Mouse (Mus musculus) kidney, embryonic 14.5 days (tissue): Measurements from ENCODE around the gene Coa6. TPM values are rescaled to one million over a fixed set of nuclear protein-coding genes. Genes with fewer than 3 reads are reported as not detected.

Experiments used
- ATAC-seq: fragments of 200-750 bp; cut with Nextera tagmentation; 2 replicates; pipeline ENCODE4 v1.8.0; 2017; ENCODE audit warnings: moderate number of reproducible peaks, mild to moderate bottlenecking, moderate TSS enrichment, moderate library complexity; ENCODE audit not compliant: low FRiP score, low TSS enrichment
- H3K27ac ChIP-seq: fragments of 300-500 bp; sonication (generic); 2 replicates; pipeline ENCODE4 v1.5.1; 2014; ENCODE audit warnings: low read depth, mild to moderate bottlenecking, low read length, moderate library complexity, mixed read lengths
- H3K27me3 ChIP-seq: fragments of 300-500 bp; sonication (generic); 2 replicates; pipeline ENCODE4 v1.6.1; 2014; ENCODE audit warnings: mild to moderate bottlenecking, low read length; ENCODE audit not compliant: control insufficient read depth, insufficient read depth
- H3K36me3 ChIP-seq: fragments of 300-500 bp; sonication (generic); 2 replicates; pipeline ENCODE4 v1.6.1; 2014; ENCODE audit warnings: low read length, mixed read lengths; ENCODE audit not compliant: control insufficient read depth, insufficient read depth
- H3K4me1 ChIP-seq: fragments of 300-500 bp; sonication (generic); 2 replicates; pipeline ENCODE4 v1.6.1; 2014; ENCODE audit warnings: low read length, mixed read lengths; ENCODE audit not compliant: control insufficient read depth, insufficient read depth
- H3K4me2 ChIP-seq: fragments of 300-500 bp; sonication (generic); replicated peaks from 2 replicates; pipeline ENCODE4 v1.6.1; 2014; ENCODE audit warnings: low read depth, mild to moderate bottlenecking, low read length
- H3K4me3 ChIP-seq: fragments of 300-500 bp; sonication (generic); 2 replicates; pipeline ENCODE4 v1.5.1; 2014; ENCODE audit warnings: mild to moderate bottlenecking, low read length
- H3K9ac ChIP-seq: fragments of 300-500 bp; sonication (generic); 2 replicates; pipeline ENCODE4 v1.6.1; 2014; ENCODE audit warnings: low read depth, mild to moderate bottlenecking, low read length, moderate library complexity
- H3K9me3 ChIP-seq: fragments of 300-500 bp; sonication (generic); 2 replicates; pipeline ENCODE4 v1.6.1; 2016; ENCODE audit warnings: low read length; ENCODE audit not compliant: control insufficient read depth
- WGBS: fragments of 180-500 bp; shearing (Covaris S2); extraction: QIAGEN DNeasy Blood & Tissue Kit; methylation state at CpG from one replicate; pipeline ENCODE4 v1.1.7; 2014; 5-methylcytosine and 5-hydroxymethylcytosine counted together
- polyA plus RNA-seq: library from polyadenylated mRNA; unstranded; fragments of >200 nt; fragmentation: Nextera tagmentation; extraction: Ambion mirVana; gene quantifications from 2 replicates; pipeline ENCODE4 v1.2.1, GENCODE M21; 2014

Coa6 gene
- polyA plus RNA-seq, 1 experiment from 2014 or later, result 57.7 TPM

GRCm38 (mm10) chr8:126433827-126434226 is 11.5 kb downstream of the Coa6 start:
- Histone ChIP-seq H3K4me1 (no peaks in the 10 kb centered on the region), H3K27me3 (no peaks in the 10 kb centered on the region), H3K9me3 (no peaks in the 10 kb centered on the region), H3K4me3 (no peak overlapping the region), H3K9ac (no peak overlapping the region), H3K36me3 (peaks cover 80% of the 10 kb centered on the region), H3K27ac (no peak overlapping the region), H3K4me2 (no peak overlapping the region)
- no peak for ATAC-seq
- WGBS, result 84% methylated on average over 7 of the region's 7 CpGs

- Histone ChIP-seq H3K9me3 (no peaks in the 10 kb centered on the region), H3K4me3 (no peak overlapping the region), H3K36me3 (peaks cover 57% of the 10 kb centered on the region), H3K27me3 (no peaks in the 10 kb centered on the region), H3K27ac (no peak overlapping the region), H3K4me2 (no peak overlapping the region), H3K4me1 (no peaks in the 10 kb centered on the region), H3K9ac (no peak overlapping the region)
- ATAC-seq, result no peak
- 58% methylated on average over 2 of the region's 2 CpGs for WGBS
Observed at GRCm38 (mm10) chr8:126438937-126439336, 16.6 kb downstream of the Coa6 start.

GRCm38 (mm10) chr8:126451158-126451557 is 28.8 kb downstream of the Coa6 start:
- Histone ChIP-seq H3K27me3 (no peaks in the 10 kb centered on the region), H3K9me3 (no peaks in the 10 kb centered on the region), H3K36me3 (peaks cover 86% of the 10 kb centered on the region), H3K27ac (no peak overlapping the region), H3K4me1 (no peaks in the 10 kb centered on the region), H3K4me3 (no peak overlapping the region), H3K9ac (no peak overlapping the region), H3K4me2 (no peak overlapping the region)
- WGBS, result 89% methylated on average over 8 of the region's 8 CpGs
- no peak for ATAC-seq

GRCm38 (mm10) chr8:126455383-126455782 is 33.1 kb downstream of the Coa6 start:
- Histone ChIP-seq H3K4me1 (no peaks in the 10 kb centered on the region), H3K9ac (no peak overlapping the region), H3K36me3 (peaks cover 76% of the 10 kb centered on the region), H3K27me3 (no peaks in the 10 kb centered on the region), H3K27ac (no peak overlapping the region), H3K4me2 (no peak overlapping the region), H3K4me3 (no peak overlapping the region), H3K9me3 (no peaks in the 10 kb centered on the region)
- 82% methylated on average over 7 of the region's 7 CpGs for WGBS
- no peak for ATAC-seq

- H3K9ac ChIP-seq, result no peak overlapping the region
- H3K36me3 ChIP-seq, result peaks cover 57% of the 10 kb centered on the region
- no peak overlapping the region for H3K4me3 ChIP-seq
- H3K4me2 ChIP-seq, result no peak overlapping the region
- no peaks in the 10 kb centered on the region for H3K9me3 ChIP-seq
- no peaks in the 10 kb centered on the region for H3K4me1 ChIP-seq
- ATAC-seq, result no peak
- H3K27ac ChIP-seq, result no peak overlapping the region
- H3K27me3 ChIP-seq, result no peaks in the 10 kb centered on the region
- 64% methylated on average over 3 of the region's 3 CpGs for WGBS
Observed at GRCm38 (mm10) chr8:126460274-126460673, 38.0 kb downstream of the Coa6 start.

GRCm38 (mm10) chr8:126461735-126462134 is 39.4 kb downstream of the Coa6 start:
- peaks cover 53% of the 10 kb centered on the region for H3K36me3 ChIP-seq
- H3K9me3 ChIP-seq, result no peaks in the 10 kb centered on the region
- WGBS, result 62% methylated on average over 7 of the region's 7 CpGs

GRCm38 (mm10) chr8:126464071-126464470 is 41.8 kb downstream of the Coa6 start:
- 88% methylated on average over 7 of the region's 7 CpGs for WGBS
- peaks cover 48% of the 10 kb centered on the region for H3K36me3 ChIP-seq
- no peak overlapping the region for H3K4me3 ChIP-seq
- no peaks in the 10 kb centered on the region for H3K4me1 ChIP-seq
- no peak for ATAC-seq
- H3K9me3 ChIP-seq, result no peaks in the 10 kb centered on the region
- no peak overlapping the region for H3K4me2 ChIP-seq
- no peak overlapping the region for H3K9ac ChIP-seq
- H3K27me3 ChIP-seq, result no peaks in the 10 kb centered on the region
- no peak overlapping the region for H3K27ac ChIP-seq

More at GRCm38 (mm10) chr8:126461735-126462134, 39.4 kb downstream of the Coa6 start:
- H3K4me1 ChIP-seq, result no peaks in the 10 kb centered on the region
- no peaks in the 10 kb centered on the region for H3K27me3 ChIP-seq
- H3K4me3 ChIP-seq, result no peak overlapping the region
- no peak overlapping the region for H3K27ac ChIP-seq
- no peak overlapping the region for H3K4me2 ChIP-seq
- no peak for ATAC-seq
- no peak overlapping the region for H3K9ac ChIP-seq

GRCm38 (mm10) chr8:126473802-126474298 is 51.5 kb downstream of the Coa6 start:
- Histone ChIP-seq H3K4me3 (peak overlapping the region; percentile 88), H3K27me3 (0 out of 2 replicates have a peak, but pooled peaks cover 2% of the 10 kb centered on the region), H3K4me1 (peaks cover 9% of the 10 kb centered on the region; the same call in 1 of the 2 replicates), H3K27ac (no peak overlapping the region), H3K36me3 (peaks cover 18% of the 10 kb centered on the region), H3K4me2 (peak overlapping the region; percentile 82), H3K9ac (peak overlapping the region; percentile 86), H3K9me3 (no peaks in the 10 kb centered on the region)
- no peak for ATAC-seq
- WGBS, result 10% methylated on average over 16 of the region's 16 CpGs

- peak; percentile 92 for ATAC-seq
- peak within 1 kb of the TSS; percentile 82 for H3K4me2 ChIP-seq
- peak within 1 kb of the TSS; percentile 83 for H3K27ac ChIP-seq
- H3K9me3 ChIP-seq, result no peaks in the 10 kb centered on the region
- peak within 1 kb of the TSS; percentile 88 for H3K4me3 ChIP-seq
- H3K9ac ChIP-seq, result peak within 1 kb of the TSS; percentile 86
- H3K27me3 ChIP-seq, result 0 out of 2 replicates have a peak, but pooled peaks cover 2% of the 10 kb centered on the region
- H3K4me1 ChIP-seq, result peaks cover 9% of the 10 kb centered on the region; the same call in 1 of the 2 replicates
- peaks cover 14% of the 10 kb centered on the region for H3K36me3 ChIP-seq
- under 1% methylated on average over 97 of the region's 124 CpGs for WGBS
Observed at GRCm38 (mm10) chr8:126474299-126475187, 52.2 kb downstream of the Coa6 start, which contains the start of gene Tarbp1. Tarbp1 (minus strand) TSS chr8:126475065.
